Mouse (Mus musculus): ENCODE data around the gene Cadm2. TPM values are rescaled to one million over a fixed set of nuclear protein-coding genes. Genes with fewer than 3 reads are reported as not detected.

Gene Cadm2
- polyA plus RNA-seq, 1 experiment from 2014 or later = 13.4 TPM

DNA sequence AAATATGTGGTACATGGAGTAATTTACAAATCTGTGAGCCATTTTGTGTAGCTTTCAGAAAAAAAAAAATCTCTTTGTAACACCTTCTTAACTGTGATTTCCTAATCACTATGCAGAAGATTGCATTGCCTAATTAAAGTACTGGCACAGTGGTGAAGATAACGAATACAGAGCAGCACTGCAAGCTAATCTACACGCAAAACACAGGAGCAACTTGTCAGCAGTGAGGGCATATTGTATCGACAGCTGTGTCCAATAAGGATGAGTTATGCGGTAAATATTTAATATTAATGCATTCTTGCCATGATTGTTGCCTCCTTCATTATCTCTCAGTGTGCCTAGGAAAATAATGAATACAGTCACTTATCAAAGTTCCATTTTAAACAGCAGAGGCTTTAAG is 445.3 kb downstream of the Cadm2 start:
- H3K9me3 ChIP-seq (replicated peaks; ENCODE audit: control insufficient read depth, low read length) = no peaks in the 10 kb centered on the region
- H3K4me3 ChIP-seq (ENCODE audit: low read depth, low read length) = no peak overlapping the region
- no peaks in the 10 kb centered on the region for H3K36me3 ChIP-seq (ENCODE audit: control insufficient read depth, insufficient read depth, low read length)
- WGBS = 24% methylated on average over 4 of the region's 4 CpGs
- H3K27me3 ChIP-seq (replicated peaks; ENCODE audit: control insufficient read depth, insufficient read depth, low read length) = no peaks in the 10 kb centered on the region
- ATAC-seq (peak; percentile 89), DNase-seq (ENCODE audit: low spot score) (peak; percentile 75)
- H3K27ac ChIP-seq (ENCODE audit: low read depth, low read length) = no peak overlapping the region
- 0 out of 2 replicates have a peak, but pooled peaks cover 2% of the 10 kb centered on the region for H3K4me1 ChIP-seq (ENCODE audit: control insufficient read depth, insufficient read depth, low read length)
- H3K4me2 ChIP-seq (ENCODE audit: low read length) = no peak overlapping the region
- H3K9ac ChIP-seq (ENCODE audit: low read length) = no peak overlapping the region

GRCm38 (mm10) chr16:67162211-67162790 is 458.4 kb downstream of the Cadm2 start:
- H3K4me2 ChIP-seq (ENCODE audit: low read length) = no peak overlapping the region
- H3K9me3 ChIP-seq (replicated peaks; ENCODE audit: control insufficient read depth, low read length) = no peaks in the 10 kb centered on the region
- no peak overlapping the region for H3K9ac ChIP-seq (ENCODE audit: low read length)
- H3K4me1 ChIP-seq (ENCODE audit: control insufficient read depth, insufficient read depth, low read length) = no peaks in the 10 kb centered on the region
- no peak overlapping the region for H3K27ac ChIP-seq (ENCODE audit: low read depth, low read length)
- DNase-seq (ENCODE audit: low spot score) (no peak), ATAC-seq (no peak)
- no peak overlapping the region for H3K4me3 ChIP-seq (ENCODE audit: low read depth, low read length)
- H3K36me3 ChIP-seq (ENCODE audit: control insufficient read depth, insufficient read depth, low read length) = no peaks in the 10 kb centered on the region
- H3K27me3 ChIP-seq (replicated peaks; ENCODE audit: control insufficient read depth, insufficient read depth, low read length) = no peaks in the 10 kb centered on the region
- 38% methylated on average over 6 of the region's 6 CpGs for WGBS

- Histone ChIP-seq H3K36me3 (ENCODE audit: control insufficient read depth, insufficient read depth, low read length) (no peaks in the 10 kb centered on the region), H3K9me3 (replicated peaks; ENCODE audit: control insufficient read depth, low read length) (no peaks in the 10 kb centered on the region), H3K4me1 (ENCODE audit: control insufficient read depth, insufficient read depth, low read length) (no peaks in the 10 kb centered on the region), H3K9ac (ENCODE audit: low read length) (no peak overlapping the region), H3K4me2 (ENCODE audit: low read length) (no peak overlapping the region), H3K4me3 (ENCODE audit: low read depth, low read length) (no peak overlapping the region), H3K27me3 (replicated peaks; ENCODE audit: control insufficient read depth, insufficient read depth, low read length) (no peaks in the 10 kb centered on the region), H3K27ac (ENCODE audit: low read depth, low read length) (no peak overlapping the region)
- DNase-seq (ENCODE audit: low spot score) = peak; percentile 63
- 65% methylated on average over 4 of the region's 4 CpGs for WGBS
- peak; percentile 76 for ATAC-seq
Observed at GRCm38 (mm10) chr16:67124811-67125210, 495.9 kb downstream of the Cadm2 start.

- DNase-seq (ENCODE audit: low spot score) (no peak), ATAC-seq (no peak)
- H3K9me3 ChIP-seq (replicated peaks; ENCODE audit: control insufficient read depth, low read length) = no peaks in the 10 kb centered on the region
- no peaks in the 10 kb centered on the region for H3K27me3 ChIP-seq (replicated peaks; ENCODE audit: control insufficient read depth, insufficient read depth, low read length)
- no peak overlapping the region for H3K4me3 ChIP-seq (ENCODE audit: low read depth, low read length)
- WGBS = 69% methylated on average over 5 of the region's 5 CpGs
- H3K36me3 ChIP-seq (ENCODE audit: control insufficient read depth, insufficient read depth, low read length) = no peaks in the 10 kb centered on the region
- no peak overlapping the region for H3K27ac ChIP-seq (ENCODE audit: low read depth, low read length)
- H3K4me1 ChIP-seq (ENCODE audit: control insufficient read depth, insufficient read depth, low read length) = no peaks in the 10 kb centered on the region
- no peak overlapping the region for H3K4me2 ChIP-seq (ENCODE audit: low read length)
- H3K9ac ChIP-seq (ENCODE audit: low read length) = no peak overlapping the region
Observed at GRCm38 (mm10) chr16:67122532-67122931, 498.2 kb downstream of the Cadm2 start.

GRCm38 (mm10) chr16:67121781-67122180 is 498.9 kb downstream of the Cadm2 start:
- H3K27me3 ChIP-seq (replicated peaks; ENCODE audit: control insufficient read depth, insufficient read depth, low read length) = no peaks in the 10 kb centered on the region

DNA sequence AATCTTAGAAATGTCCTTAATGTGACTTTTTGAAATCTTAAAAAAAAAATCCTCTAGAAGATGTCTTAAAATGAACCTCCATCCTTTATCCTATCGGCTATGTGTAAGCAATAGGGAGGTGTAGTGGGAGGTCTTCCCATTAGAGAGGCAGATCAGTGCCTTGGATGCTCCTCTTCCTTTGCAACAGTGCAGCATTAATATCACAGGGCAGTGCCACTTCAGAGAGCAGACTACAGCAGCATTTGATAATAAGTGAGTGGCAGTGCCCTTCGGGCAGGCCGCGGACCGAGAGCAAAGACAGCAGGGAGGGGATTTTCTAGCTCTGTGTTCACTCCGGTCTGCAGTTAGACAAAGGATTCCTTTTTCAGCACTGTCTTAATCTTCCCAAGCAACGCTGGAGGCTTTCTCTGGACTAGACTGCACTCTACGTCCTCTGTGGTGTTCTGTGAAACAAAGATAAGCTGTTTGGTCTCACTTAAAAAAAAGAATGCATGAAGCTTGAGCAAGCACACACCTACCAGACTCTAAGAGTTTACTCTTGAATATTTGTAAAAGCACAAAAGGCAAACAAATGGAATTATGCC is 514.1 kb downstream of the Cadm2 start:
- no peak for ATAC-seq

More at GRCm38 (mm10) chr16:67121781-67122180, 498.9 kb downstream of the Cadm2 start:
- Histone ChIP-seq H3K9ac (ENCODE audit: low read length) (no peak overlapping the region), H3K27ac (ENCODE audit: low read depth, low read length) (no peak overlapping the region), H3K9me3 (replicated peaks; ENCODE audit: control insufficient read depth, low read length) (no peaks in the 10 kb centered on the region), H3K36me3 (ENCODE audit: control insufficient read depth, insufficient read depth, low read length) (no peaks in the 10 kb centered on the region), H3K4me2 (ENCODE audit: low read length) (no peak overlapping the region), H3K4me1 (ENCODE audit: control insufficient read depth, insufficient read depth, low read length) (no peaks in the 10 kb centered on the region), H3K4me3 (ENCODE audit: low read depth, low read length) (no peak overlapping the region)
- DNase-seq (ENCODE audit: low spot score) (no peak), ATAC-seq (no peak)
- WGBS = 78% methylated on average over 3 of the region's 3 CpGs

DNA sequence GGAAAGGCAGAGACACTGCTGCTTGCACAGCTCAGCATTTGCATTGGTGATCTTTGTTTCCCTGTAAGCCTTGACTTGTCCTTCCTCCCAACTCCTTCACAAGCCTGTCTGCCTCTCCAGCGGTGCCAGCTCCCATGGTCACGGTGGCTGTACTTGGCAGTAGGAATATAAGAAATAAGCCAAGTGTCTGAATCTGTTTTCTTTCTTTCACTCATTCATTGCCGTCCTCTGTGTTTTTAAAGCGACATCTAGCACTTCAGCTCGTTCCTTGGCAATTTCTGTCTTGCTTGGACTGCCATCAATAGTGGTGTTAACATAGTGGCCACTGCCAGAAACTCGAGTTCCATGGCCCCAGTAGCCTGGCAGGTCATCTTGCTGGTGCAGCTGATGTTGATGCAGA is 524.0 kb downstream of the Cadm2 start:
- ATAC-seq (no peak), DNase-seq (ENCODE audit: low spot score) (no peak)
- H3K4me3 ChIP-seq (ENCODE audit: low read depth, low read length) = no peak overlapping the region
- no peaks in the 10 kb centered on the region for H3K36me3 ChIP-seq (ENCODE audit: control insufficient read depth, insufficient read depth, low read length)
- no peaks in the 10 kb centered on the region for H3K9me3 ChIP-seq (replicated peaks; ENCODE audit: control insufficient read depth, low read length)
- H3K9ac ChIP-seq (ENCODE audit: low read length) = no peak overlapping the region
- no peaks in the 10 kb centered on the region for H3K27me3 ChIP-seq (replicated peaks; ENCODE audit: control insufficient read depth, insufficient read depth, low read length)
- no peak overlapping the region for H3K4me2 ChIP-seq (ENCODE audit: low read length)
- H3K4me1 ChIP-seq (ENCODE audit: control insufficient read depth, insufficient read depth, low read length) = no peaks in the 10 kb centered on the region
- H3K27ac ChIP-seq (ENCODE audit: low read depth, low read length) = no peak overlapping the region
- 64% methylated on average over 6 of the region's 6 CpGs for WGBS

More for the DNA sequence above, 514.1 kb downstream of the Cadm2 start:
- no peaks in the 10 kb centered on the region for H3K36me3 ChIP-seq (ENCODE audit: control insufficient read depth, insufficient read depth, low read length)
- WGBS = 12% methylated on average over 8 of the region's 8 CpGs
- H3K4me2 ChIP-seq (ENCODE audit: low read length) = no peak overlapping the region
- no peaks in the 10 kb centered on the region for H3K9me3 ChIP-seq (replicated peaks; ENCODE audit: control insufficient read depth, low read length)
- DNase-seq (ENCODE audit: low spot score) = no peak
- H3K4me1 ChIP-seq (ENCODE audit: control insufficient read depth, insufficient read depth, low read length) = no peaks in the 10 kb centered on the region
- H3K27me3 ChIP-seq (replicated peaks; ENCODE audit: control insufficient read depth, insufficient read depth, low read length) = no peaks in the 10 kb centered on the region
- no peak overlapping the region for H3K9ac ChIP-seq (ENCODE audit: low read length)
- no peak overlapping the region for H3K4me3 ChIP-seq (ENCODE audit: low read depth, low read length)
- H3K27ac ChIP-seq (ENCODE audit: low read depth, low read length) = no peak overlapping the region

- Histone ChIP-seq H3K4me2 (ENCODE audit: low read length) (no peak overlapping the region), H3K9me3 (replicated peaks; ENCODE audit: control insufficient read depth, low read length) (no peaks in the 10 kb centered on the region), H3K36me3 (ENCODE audit: control insufficient read depth, insufficient read depth, low read length) (no peaks in the 10 kb centered on the region), H3K27ac (ENCODE audit: low read depth, low read length) (no peak overlapping the region), H3K4me3 (ENCODE audit: low read depth, low read length) (no peak overlapping the region), H3K4me1 (ENCODE audit: control insufficient read depth, insufficient read depth, low read length) (no peaks in the 10 kb centered on the region), H3K9ac (ENCODE audit: low read length) (no peak overlapping the region), H3K27me3 (replicated peaks; ENCODE audit: control insufficient read depth, insufficient read depth, low read length) (no peaks in the 10 kb centered on the region)
- DNase-seq (ENCODE audit: low spot score) = no peak
- ATAC-seq = no peak
- WGBS = 86% methylated on average over 4 of the region's 4 CpGs
Observed at GRCm38 (mm10) chr16:67095916-67096315, 524.8 kb downstream of the Cadm2 start.

- Histone ChIP-seq H3K9ac (ENCODE audit: low read length) (no peak overlapping the region), H3K4me2 (ENCODE audit: low read length) (no peak overlapping the region), H3K36me3 (ENCODE audit: control insufficient read depth, insufficient read depth, low read length) (no peaks in the 10 kb centered on the region), H3K4me1 (ENCODE audit: control insufficient read depth, insufficient read depth, low read length) (no peaks in the 10 kb centered on the region), H3K4me3 (ENCODE audit: low read depth, low read length) (no peak overlapping the region), H3K27me3 (replicated peaks; ENCODE audit: control insufficient read depth, insufficient read depth, low read length) (no peaks in the 10 kb centered on the region), H3K9me3 (replicated peaks; ENCODE audit: control insufficient read depth, low read length) (no peaks in the 10 kb centered on the region), H3K27ac (ENCODE audit: low read depth, low read length) (no peak overlapping the region)
- no peak for ATAC-seq
- 72% methylated on average over 3 of the region's 3 CpGs for WGBS
- peak; percentile 68 for DNase-seq (ENCODE audit: low spot score)
Observed at GRCm38 (mm10) chr16:67089747-67090146, 531.0 kb downstream of the Cadm2 start.
